Mouse (Mus musculus) gastrocnemius, adult 18-20 months (tissue): Measurements from ENCODE around the gene Btnl10. TPM values are rescaled to one million over a fixed set of nuclear protein-coding genes. Genes with fewer than 3 reads are reported as not detected.
A peak's percentile ranks its signal among the peaks of the same experiment; 100 is the strongest.

ENCODE experiments used
- DNase-seq: peaks from one replicate; pipeline ENCODE4 v3.0.0; 2021; ENCODE audit warnings: low spot score
- microRNA-seq: library from miRNA; unstranded; fragments of <30 nt; microRNA quantifications from one replicate; pipeline ENCODE4 v1.2.0, GENCODE M21; 2021
- total RNA-seq, 2 experiments: library from RNA; stranded (reverse); gene quantifications; 2 replicates each; pipeline ENCODE4 v1.2.3; 2021

The Btnl10 gene
- total RNA-seq, 2 experiments from 2014 or later: not detected

DNA sequence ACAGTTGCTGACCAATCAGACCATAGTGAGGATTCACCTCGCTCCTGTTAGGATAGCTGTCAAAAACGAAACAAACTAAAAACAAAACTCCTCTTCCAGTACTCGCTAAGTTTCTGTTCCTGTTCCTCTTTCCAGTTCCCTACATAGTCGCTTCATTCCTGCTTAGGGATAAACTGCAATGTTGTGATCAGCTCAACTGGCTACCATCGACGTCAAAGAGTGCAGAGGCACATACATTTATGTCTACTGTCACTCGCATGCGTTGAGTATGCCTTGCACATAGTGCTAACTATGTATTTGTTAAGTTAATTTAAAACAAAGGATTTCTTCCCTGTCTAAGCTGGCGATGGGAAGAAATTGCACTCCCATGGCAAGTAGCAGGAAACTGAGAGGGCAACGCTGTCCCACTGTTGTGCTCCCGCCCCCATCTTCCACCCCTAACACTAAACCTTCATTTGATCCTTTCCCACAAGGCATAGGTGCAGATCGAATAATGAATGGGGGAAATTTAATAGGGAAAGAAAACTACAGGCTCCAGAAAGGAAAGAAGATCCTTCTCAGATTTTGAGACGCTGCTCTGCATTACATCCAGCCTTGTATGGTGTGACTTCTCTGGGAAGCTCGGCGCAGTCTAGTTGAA, 41.6 kb downstream of the Btnl10 start:
- no peak for DNase-seq

DNA sequence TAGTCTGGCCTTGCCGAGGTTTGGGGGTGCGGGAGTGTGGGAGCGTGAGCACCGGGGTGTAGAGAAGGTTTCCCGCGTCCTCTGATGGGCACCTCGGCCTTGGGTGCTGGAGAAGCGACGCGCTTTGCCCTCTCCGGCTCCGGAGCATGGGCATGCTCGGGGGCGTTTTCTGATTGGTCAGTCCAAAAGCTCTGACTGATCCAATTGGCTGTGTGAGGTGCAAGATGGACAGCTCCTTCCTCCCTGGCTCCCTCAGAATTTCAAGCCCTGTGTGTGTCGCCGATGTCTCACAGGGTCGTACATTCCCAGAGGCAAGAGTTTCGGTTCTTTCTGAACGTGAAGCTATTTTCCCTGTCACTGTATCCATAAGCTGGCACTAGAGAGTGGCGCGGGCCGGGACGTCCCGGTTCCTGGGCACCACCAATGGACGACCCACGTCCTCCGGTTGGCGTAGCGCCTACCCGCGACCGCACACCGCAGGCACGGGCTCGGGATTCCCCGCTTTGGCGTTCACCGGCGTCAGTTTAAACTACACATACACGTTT, 42.3 kb downstream of the Btnl10 start:
- peak; percentile 73 for DNase-seq

DNA sequence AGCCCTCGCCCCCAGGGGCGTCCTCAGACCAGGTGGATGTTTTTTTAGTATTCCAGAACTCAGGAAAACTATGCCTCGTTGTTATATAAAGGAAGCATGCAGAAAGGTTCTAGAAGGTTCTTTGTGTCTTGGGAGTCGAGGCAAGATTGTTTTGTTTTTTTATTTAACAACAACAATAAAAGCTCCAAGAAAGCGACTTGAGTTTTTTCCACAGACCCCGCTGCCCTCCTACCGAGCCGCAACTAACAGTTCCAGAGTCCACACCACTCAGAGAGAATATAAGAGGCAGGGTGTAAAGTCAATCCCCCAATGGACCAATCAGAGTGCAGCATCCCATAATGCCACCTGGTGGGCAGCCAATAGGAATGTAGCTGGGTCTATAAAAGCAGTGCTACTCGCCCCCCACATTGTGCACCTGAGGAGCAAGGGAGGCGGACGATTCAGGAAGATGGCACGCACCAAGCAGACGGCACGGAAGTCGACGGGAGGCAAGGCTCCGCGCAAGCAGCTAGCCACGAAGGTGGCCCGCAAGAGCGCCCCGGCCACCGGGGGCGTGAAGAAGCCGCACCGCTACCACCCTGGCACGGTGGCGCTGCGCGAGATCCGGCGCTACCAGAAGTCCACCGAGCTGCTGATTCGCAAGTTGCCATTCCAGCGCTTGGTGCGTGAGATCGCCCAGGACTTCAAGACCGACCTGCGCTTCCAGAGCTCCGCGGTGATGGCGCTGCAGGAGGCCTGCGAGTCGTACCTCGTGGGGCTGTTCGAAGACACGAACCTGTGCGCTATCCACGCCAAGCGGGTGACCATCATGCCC, 43.9 kb downstream of the Btnl10 start:
- DNase-seq: no peak

DNA sequence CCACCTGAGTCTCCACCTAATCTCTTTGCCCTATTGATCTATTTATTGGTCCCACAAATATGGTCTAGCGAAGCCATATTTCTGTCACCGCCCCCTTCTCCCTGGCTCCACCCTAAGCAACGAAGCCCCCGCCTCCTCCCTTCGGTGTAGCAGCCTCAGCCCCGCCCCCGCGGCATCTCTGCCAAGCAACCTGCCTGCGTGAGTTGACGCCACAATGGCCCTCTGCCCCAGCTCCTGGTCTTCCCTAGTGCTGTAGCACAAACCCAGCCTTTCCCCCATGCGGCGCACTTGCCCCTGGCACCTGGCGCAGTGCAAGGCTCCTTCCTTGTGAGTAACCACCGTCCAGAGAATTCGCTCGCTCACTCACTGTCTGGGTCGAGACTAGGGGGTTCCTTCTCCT, 45.8 kb downstream of the Btnl10 start:
- no peak for DNase-seq

DNA sequence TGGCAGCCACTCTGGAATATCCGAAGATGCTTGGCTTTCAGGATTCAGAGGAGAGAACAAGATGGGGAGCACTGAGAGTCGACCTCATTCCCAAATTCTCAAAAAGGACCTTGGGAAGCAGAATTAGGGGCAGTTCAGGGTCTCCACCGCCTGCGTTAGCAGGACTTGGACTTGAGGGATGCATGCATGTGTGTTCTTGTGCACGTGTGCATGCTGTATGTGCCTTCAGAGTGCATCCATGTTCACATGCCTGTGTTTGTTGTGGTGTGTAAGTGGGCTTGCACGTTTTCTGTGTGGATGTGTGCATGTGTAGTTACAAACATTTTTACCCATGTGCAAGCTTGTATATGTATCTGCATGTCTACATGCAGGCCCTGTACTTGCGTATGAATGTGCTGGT, 46.5 kb downstream of the Btnl10 start:
- no peak for DNase-seq

DNA sequence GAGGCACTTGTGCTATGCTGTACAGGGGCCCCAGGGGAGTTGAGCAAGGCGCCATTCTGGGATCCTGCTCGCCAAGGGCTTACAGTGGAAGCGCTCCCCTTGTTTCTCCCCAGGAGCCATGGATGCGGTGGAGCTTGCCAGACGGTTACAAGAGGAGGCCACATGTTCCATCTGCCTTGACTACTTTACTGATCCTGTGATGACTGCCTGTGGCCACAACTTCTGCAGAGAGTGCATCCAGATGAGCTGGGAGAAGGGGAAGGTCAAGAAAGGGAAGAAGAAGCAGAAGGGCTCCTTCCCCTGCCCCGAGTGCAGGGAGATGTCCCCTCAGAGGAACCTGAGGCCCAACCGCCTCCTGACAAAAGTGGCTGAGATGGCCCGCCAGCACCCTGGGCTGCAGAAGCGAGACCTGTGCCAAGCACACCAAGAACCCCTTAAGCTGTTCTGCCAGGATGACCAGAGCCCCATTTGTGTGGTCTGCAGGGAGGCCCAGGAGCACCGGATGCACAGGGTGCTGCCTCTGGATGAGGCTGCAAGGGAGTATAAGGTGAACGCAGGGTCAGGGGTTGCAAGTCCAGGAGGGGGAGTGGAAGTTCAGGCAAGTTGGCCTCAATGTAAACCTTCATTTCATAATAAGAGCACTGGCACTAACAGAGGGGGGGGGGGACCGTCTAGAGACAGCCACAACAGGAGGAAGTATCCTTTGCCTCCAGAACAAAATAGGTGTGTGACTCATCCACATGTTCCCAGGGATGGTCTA, 47.5 kb downstream of the Btnl10 start:
- no peak for DNase-seq

DNA sequence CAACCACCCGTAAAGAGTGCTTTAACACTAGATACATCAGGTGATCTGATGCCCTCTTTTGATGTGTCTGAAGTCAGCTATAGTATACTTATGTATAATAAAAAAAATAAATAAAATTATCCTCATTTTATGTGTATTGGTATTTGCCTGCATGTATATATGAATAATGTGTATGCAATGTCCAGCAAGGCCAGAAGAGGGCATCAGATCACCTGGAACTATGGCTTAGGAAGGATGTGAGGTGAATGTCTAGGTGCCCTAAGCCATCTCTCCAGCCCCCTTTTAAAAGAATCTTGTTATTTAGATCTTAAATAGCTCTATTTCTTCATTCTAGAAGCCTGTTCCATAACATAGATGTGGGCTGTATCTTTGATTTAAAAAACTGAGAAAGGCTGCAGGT, 49.6 kb downstream of the Btnl10 start:
- DNase-seq: no peak

DNA sequence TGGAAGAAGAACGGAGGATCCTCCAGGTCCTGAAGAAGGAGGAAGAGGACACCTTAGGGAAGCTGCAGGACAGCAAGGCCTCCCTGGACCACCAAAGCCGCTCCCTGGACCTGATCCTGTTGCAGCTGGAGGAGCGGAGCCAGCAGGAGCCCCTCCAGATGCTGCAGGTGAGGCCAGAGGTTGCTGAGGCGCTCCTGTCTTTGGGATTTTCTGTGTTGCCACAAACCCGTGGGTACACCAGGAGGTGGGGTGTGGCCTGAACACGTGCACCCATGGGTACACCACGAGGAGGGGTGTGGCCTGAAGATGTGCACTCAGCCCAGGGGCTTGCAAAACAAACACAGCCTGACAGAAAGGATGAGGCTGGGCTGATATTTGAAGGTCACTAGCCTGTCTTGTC, 50.8 kb downstream of the Btnl10 start:
- no peak for DNase-seq

DNA sequence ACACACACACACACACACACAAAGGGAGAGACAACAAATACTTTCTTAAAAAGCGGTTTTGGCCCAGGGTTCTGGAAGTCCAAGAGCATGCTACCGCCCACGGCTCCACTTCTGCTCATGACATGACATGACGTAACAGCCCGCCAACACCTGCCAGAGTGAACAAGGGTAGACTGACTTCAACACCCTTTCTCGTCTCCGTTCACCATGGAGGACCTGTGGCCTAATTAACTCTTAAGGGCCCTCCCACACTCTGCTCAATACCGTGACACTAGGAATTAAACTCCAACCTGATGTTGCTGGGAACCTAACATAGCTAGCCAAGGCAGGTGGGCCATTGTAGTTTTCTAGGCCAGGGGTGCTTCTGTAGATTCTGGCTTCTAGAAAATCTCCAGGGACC, 51.3 kb downstream of the Btnl10 start:
- no peak for DNase-seq

DNA sequence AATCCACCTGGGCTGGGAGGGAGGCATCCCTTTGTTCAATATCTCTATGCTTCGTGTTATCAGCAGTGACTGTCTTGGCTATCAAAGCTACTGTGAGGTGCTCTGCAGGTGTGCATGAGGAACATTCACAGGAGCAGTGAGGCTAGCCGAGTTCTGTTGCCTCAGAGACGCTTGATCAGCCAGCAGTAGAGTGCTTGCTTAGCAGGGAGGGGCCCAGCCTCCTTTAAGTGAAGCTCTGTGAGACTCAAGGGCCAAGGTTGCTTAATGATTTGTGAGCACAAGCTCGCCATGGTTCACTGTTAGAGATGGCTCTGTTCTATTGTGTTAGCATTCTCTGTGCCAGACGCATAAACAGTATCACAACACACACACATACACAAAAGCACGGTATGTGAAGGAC, 52.0 kb downstream of the Btnl10 start:
- DNase-seq: no peak

DNA sequence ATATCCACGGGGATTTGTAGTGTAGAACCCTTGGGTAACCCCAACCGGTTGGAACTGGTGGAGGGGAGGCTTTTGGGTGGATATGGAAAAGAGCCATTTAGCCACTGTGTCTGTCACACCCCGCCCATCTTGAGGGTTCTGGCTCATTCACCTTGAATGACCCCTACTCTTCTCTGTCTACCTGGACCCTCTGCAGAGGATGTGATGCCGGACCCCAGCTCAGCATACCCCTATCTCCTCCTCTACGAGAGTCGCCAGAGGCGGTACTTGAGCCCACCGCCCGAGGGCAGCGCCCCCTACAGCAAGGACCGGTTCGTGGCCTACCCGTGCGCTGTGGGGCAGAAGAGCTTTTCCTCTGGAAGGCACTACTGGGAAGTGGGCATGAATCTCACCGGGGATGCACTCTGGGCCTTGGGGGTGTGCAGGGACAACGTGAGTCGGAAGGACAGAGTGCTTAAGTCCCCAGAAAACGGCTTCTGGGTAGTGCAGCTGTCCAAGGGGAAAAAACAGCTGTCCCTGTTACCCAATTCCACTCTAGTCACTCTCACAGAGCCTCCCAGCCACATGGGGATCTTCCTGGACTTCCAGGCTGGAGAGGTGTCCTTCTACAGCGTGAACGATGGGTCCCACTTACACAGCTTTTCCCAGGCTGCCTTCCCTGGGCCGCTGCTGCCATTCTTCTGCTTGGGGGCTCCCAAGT, 53.3 kb downstream of the Btnl10 start:
- no peak for DNase-seq

DNA sequence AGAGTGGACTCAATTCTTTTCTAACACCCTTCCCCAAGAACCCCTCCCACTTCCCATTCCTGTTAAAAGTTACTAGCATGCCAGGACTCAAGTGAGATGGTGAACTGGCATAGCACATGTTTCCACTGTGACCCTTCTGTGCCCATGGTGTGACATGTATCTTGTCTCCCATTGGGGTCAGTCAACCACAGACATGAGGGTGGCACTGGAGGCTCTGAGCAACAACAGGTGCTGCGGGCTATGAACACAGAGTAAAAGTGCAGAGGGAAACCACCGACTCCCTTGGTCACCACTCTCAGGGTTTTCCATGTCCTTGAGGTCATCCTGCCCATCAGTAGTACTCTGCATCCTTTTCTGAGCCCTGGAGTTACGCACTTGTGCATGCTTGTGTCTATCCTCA, 54.1 kb downstream of the Btnl10 start:
- DNase-seq: no peak

DNA sequence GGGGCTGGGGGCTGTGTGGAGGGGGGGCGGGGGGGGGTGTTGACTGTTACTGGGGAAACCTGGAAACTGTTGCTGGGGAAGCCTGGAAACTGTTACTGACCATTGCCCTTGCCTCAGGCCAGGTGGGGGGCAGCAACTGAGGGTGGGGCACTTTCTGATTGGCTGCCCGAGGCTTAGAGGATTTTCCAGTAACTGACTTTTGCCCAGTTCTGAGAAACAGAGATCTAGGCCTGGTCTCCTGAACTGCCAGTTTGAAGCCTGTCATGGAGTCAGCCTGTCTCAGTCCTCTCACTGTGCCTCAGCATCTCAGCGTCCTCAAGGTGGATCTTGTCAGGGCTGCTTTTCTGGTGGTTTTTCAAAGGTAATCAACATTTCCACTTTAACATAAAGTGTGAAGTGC, 56.7 kb downstream of the Btnl10 start:
- DNase-seq: no peak

Small RNA genes lying within 50 kb of the gene (microRNA-seq; reads per million reads assigned to microRNA genes)
- gene Gm44313: not detected

Other genes starting within 250 kb of the Btnl10 start
- not detected for gene Olfr320, start 236.8 kb upstream of the Btnl10 start, total RNA-seq
- not detected for gene Olfr319, start 218.7 kb upstream of the Btnl10 start, total RNA-seq
- not detected for gene Olfr318, start 193.9 kb upstream of the Btnl10 start, total RNA-seq
- gene Olfr317, start 178.7 kb upstream of the Btnl10 start, total RNA-seq: not detected
- not detected for gene Olfr316, start 165.2 kb upstream of the Btnl10 start, total RNA-seq
- gene Olfr315, start 144.7 kb upstream of the Btnl10 start, total RNA-seq: not detected
- gene Olfr314, start 135.0 kb upstream of the Btnl10 start, total RNA-seq: not detected
- gene Fam183b, start 115.9 kb upstream of the Btnl10 start, total RNA-seq: not detected
- not detected for gene Olfr313, start 102.9 kb upstream of the Btnl10 start, total RNA-seq
- not detected for gene Olfr312, start 88.7 kb upstream of the Btnl10 start, total RNA-seq
- gene Olfr311, start 78.7 kb upstream of the Btnl10 start, total RNA-seq: not detected
- under 1 TPM; 0.78 TPM for gene Gm12258, start 70.8 kb upstream of the Btnl10 start, total RNA-seq
- 1 to 10 TPM in 1 of 2 experiments, under 1 TPM in 1; 0.82 to 1.2 TPM for gene 2810021J22Rik, start 50.7 kb upstream of the Btnl10 start, total RNA-seq
- 1 to 10 TPM; 2.8 to 3.1 TPM for gene Zfp39, start 13.7 kb upstream of the Btnl10 start, total RNA-seq
- gene Rnf187, start 21.0 kb downstream of the Btnl10 start, total RNA-seq: 10 to 100 TPM; 88.8 to 90.3 TPM
- gene Hist3h2ba, start 31.0 kb downstream of the Btnl10 start, total RNA-seq: under 1 TPM; 0.62 to 0.97 TPM
- gene Hist3h2a, start 36.8 kb downstream of the Btnl10 start, total RNA-seq: 10 to 100 TPM in 1 of 2 experiments, 1 to 10 TPM in 1; 9.1 to 11.1 TPM
- under 1 TPM; 0.31 to 0.41 TPM for gene Trim17, start 36.8 kb downstream of the Btnl10 start, total RNA-seq
- 1 to 10 TPM; 5.9 to 6.5 TPM for gene Trim11, start 60.2 kb downstream of the Btnl10 start, total RNA-seq
- gene Obscn, start 218.5 kb downstream of the Btnl10 start, total RNA-seq: 1,000 to 10,000 TPM; 1,684 to 1,873 TPM
- gene Iba57, start 245.8 kb downstream of the Btnl10 start, total RNA-seq: 1 to 10 TPM; 6.9 to 7.2 TPM